ENCODE assay signal across 8 mouse cellular contexts in the genomic region with DNA sequence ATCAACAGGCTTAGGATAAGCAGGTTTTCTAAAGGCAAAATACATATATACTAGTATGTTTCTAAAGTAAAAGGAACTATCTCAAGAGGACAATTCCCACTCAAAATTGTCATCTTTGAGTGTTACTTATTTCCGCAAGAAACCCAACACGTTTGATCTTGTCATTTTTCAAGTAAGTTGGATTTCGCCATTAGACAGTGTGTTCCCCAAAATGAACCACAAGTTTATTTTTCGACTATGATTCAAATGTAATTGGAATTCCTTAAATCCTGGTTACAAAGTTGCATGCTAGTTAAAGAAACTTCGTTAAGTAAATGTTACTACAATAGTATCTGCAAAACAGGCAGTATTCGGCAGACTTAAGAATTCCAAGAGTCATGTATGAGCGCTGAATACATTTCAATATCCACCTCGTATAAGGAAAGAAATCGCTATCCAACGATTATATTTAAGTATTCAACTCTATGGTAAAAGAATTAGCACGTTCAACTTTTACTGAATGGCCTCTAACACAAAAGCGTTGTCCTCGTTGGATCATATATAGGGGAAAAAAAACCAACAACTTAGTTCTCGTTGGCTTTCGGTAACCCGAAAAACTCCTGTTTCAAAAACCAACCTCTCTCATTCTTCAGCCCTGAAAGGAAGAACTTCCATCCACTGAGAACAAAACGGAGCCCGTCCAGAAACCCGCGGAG.
A peak's percentile ranks its signal among the peaks of the same experiment; 100 is the strongest.
DNase-seq lines count a peak whose midpoint lies in the region; ATAC-seq and TF ChIP-seq lines count a peak whose summit lies in the region.

No protein-coding gene starts in this region.

- H3K4me3 ChIP-seq in kidney, adult 2 months (ENCODE audit: insufficient read depth, low read depth, low read length) = peak overlapping the region; percentile 62
- H3K4me3 ChIP-seq in bone marrow, adult 2 months (replicated peaks; ENCODE audit: control insufficient read depth, low read depth, low read length) = peak overlapping the region; percentile 83
- H3K4me3 ChIP-seq in hindbrain, embryonic 12.5 days = peak overlapping the region; percentile 79
- H3K4me3 ChIP-seq in midbrain, embryonic 14.5 days (replicated peaks; ENCODE audit: low read depth, low read length) = peak overlapping the region; percentile 86

- TF ChIP-seq POLR2A in kidney, adult 2 months (IDR thresholded peaks at IDR 0.05; ENCODE audit: low read depth, low read length) = no peak
- no peak for TF ChIP-seq POLR2A in bone marrow, adult 2 months (IDR thresholded peaks at IDR 0.05; ENCODE audit: borderline replicate concordance, control insufficient read depth, low read depth, low read length)

- H3K4me2 ChIP-seq in hindbrain, embryonic 12.5 days (replicated peaks) = peak overlapping the region; percentile 72
- peak overlapping the region; percentile 82 for H3K4me2 ChIP-seq in midbrain, embryonic 14.5 days (ENCODE audit: low read length)

- no peaks in the 10 kb centered on the region for H3K27me3 ChIP-seq in kidney, adult 2 months (replicated peaks; ENCODE audit: control insufficient read depth, insufficient read depth, low read length)
- no peaks in the 10 kb centered on the region for H3K27me3 ChIP-seq in hindbrain, embryonic 12.5 days
- H3K27me3 ChIP-seq in midbrain, embryonic 14.5 days (ENCODE audit: control insufficient read depth, insufficient read depth, low read length) = no peaks in the 10 kb centered on the region

- DNase-seq in kidney, adult 2 months = no peak
- DNase-seq in kidney, adult 18-20 months = no peak
- DNase-seq in midbrain, embryonic 14.5 days = no peak
- no peak for DNase-seq in right cerebral cortex, postnatal 14 days
- DNase-seq in T-cell, adult 2 months (ENCODE audit: low spot score) = no peak
- DNase-seq in frontal cortex, postnatal 10 days (ENCODE audit: low spot score in 2 of 2) = no peak

- ATAC-seq in hindbrain, embryonic 12.5 days (ENCODE audit: low FRiP score) = no peak
- ATAC-seq in midbrain, embryonic 14.5 days (ENCODE audit: low FRiP score, low TSS enrichment) = no peak

- H3K36me3 ChIP-seq in kidney, adult 2 months (ENCODE audit: control insufficient read depth, insufficient read depth, low read length) = no peaks in the 10 kb centered on the region
- no peaks in the 10 kb centered on the region for H3K36me3 ChIP-seq in hindbrain, embryonic 12.5 days
- H3K36me3 ChIP-seq in midbrain, embryonic 14.5 days (ENCODE audit: control insufficient read depth, insufficient read depth, low read length) = no peaks in the 10 kb centered on the region

- 5% methylated on average over 20 of the region's 20 CpGs for WGBS in kidney, adult 2 months
- under 1% methylated on average over 20 of the region's 20 CpGs for WGBS in bone marrow, adult 2 months
- WGBS in hindbrain, embryonic 12.5 days = 5% methylated on average over 20 of the region's 20 CpGs
- 3% methylated on average over 20 of the region's 20 CpGs for WGBS in midbrain, embryonic 14.5 days

- H3K9ac ChIP-seq in hindbrain, embryonic 12.5 days = peak overlapping the region; percentile 92
- peak overlapping the region; percentile 96 for H3K9ac ChIP-seq in midbrain, embryonic 14.5 days (replicated peaks; ENCODE audit: low read length)

- H3K27ac ChIP-seq in kidney, adult 2 months (ENCODE audit: insufficient read depth, low read depth, low read length) = peak overlapping the region; percentile 61
- peak overlapping the region; percentile 100 for H3K27ac ChIP-seq in bone marrow, adult 2 months (ENCODE audit: control insufficient read depth, insufficient read depth, low read depth, low read length, poor library complexity)
- H3K27ac ChIP-seq in hindbrain, embryonic 12.5 days = peak overlapping the region; percentile 99
- H3K27ac ChIP-seq in midbrain, embryonic 14.5 days (replicated peaks; ENCODE audit: low read depth, low read length) = peak overlapping the region; percentile 99

- no peaks in the 10 kb centered on the region for H3K9me3 ChIP-seq in hindbrain, embryonic 12.5 days (replicated peaks)
- no peaks in the 10 kb centered on the region for H3K9me3 ChIP-seq in midbrain, embryonic 14.5 days (ENCODE audit: control insufficient read depth, low read length)

- H3K4me1 ChIP-seq in kidney, adult 2 months (ENCODE audit: control insufficient read depth, insufficient read depth, low read length) = peaks cover 3% of the 10 kb centered on the region; the same call in 1 of the 2 replicates
- peaks cover 2% of the 10 kb centered on the region; the same call in 1 of the 2 replicates for H3K4me1 ChIP-seq in bone marrow, adult 2 months (ENCODE audit: control insufficient read depth, insufficient read depth, low read length)
- peaks cover 45% of the 10 kb centered on the region for H3K4me1 ChIP-seq in hindbrain, embryonic 12.5 days
- H3K4me1 ChIP-seq in midbrain, embryonic 14.5 days (ENCODE audit: control insufficient read depth, insufficient read depth, low read length) = peaks cover 44% of the 10 kb centered on the region

- no peak for TF ChIP-seq CTCF in kidney, adult 2 months (conservative IDR thresholded peaks at IDR 0.05; ENCODE audit: insufficient read depth, insufficient read length, low read depth, low read length)
- TF ChIP-seq CTCF in bone marrow, adult 2 months (IDR thresholded peaks at IDR 0.05; ENCODE audit: control insufficient read depth, insufficient read depth, low read length) = no peak
